26 mouse cellular contexts compared by ENCODE assay signal in genomic region chr19:55854389-55854788, GRCm38 (mm10).
DNase-seq lines count a peak whose midpoint lies in the region; ATAC-seq and TF ChIP-seq lines count a peak whose summit lies in the region.
"Had no signal": no experiment of that assay in that cellular context is flagged by ENCODE, and none has a peak within 500 bp of the region (broad histone marks: within the 10 kb centered on the region; RNA-seq: fewer than 3 reads in every experiment).

No protein-coding gene starts in this region.

- peak; percentile 56 for DNase-seq in MEL (ENCODE audit: low read depth, low spot score)
- no peak for DNase-seq in layer of hippocampus, adult 8-10 months (ENCODE audit: low spot score in 2 of 2)
- DNase-seq in testis, postnatal 10 days (ENCODE audit: low spot score): no peak
- DNase-seq: adrenal gland, adult 2 months; adrenal gland, postnatal 10 days; adrenal gland, postnatal 25 days; B cell, adult 2 months; cerebellum, adult 11 months; cerebellum, adult 18-20 months; cerebellum, adult 8-10 months; cerebellum, adult 9-11 months; cerebellum, postnatal 14 days; cerebellum, postnatal 36 days; embryo, embryonic 11 days had no signal

- H3K4me2 ChIP-seq in forebrain, embryonic 15.5 days (replicated peaks): no peak overlapping the region
- no peak overlapping the region for H3K4me2 ChIP-seq in forebrain, embryonic 13.5 days
- H3K4me2 ChIP-seq in intestine, embryonic 15.5 days (replicated peaks): no peak overlapping the region
- no peak overlapping the region for H3K4me2 ChIP-seq in intestine, postnatal 0 days (replicated peaks; ENCODE audit: low read depth)
- peak overlapping the region; percentile 20; the same call in 1 of the 2 replicates for H3K4me2 ChIP-seq in neural tube, embryonic 15.5 days
- H3K4me2 ChIP-seq: embryonic facial prominence, embryonic 13.5 days; embryonic facial prominence, embryonic 15.5 days had no signal

- TF ChIP-seq POLR2A in MEL (IDR thresholded peaks at IDR 0.05; ENCODE audit: control insufficient read depth in 1 of 2, insufficient read depth in 1 of 2, low read depth in 1 of 2, low read length in 2 of 2, poor library complexity in 1 of 2): no peak

- no peaks in the 10 kb centered on the region for H3K79me2 ChIP-seq in MEL (ENCODE audit: control insufficient read depth, insufficient read depth, low read length, poor library complexity)

- no peaks in the 10 kb centered on the region for H3K36me3 ChIP-seq in forebrain, embryonic 15.5 days
- H3K36me3 ChIP-seq in forebrain, embryonic 13.5 days (ENCODE audit: poor library complexity, severe bottlenecking): no peaks in the 10 kb centered on the region
- H3K36me3 ChIP-seq in intestine, embryonic 15.5 days: no peaks in the 10 kb centered on the region
- H3K36me3 ChIP-seq in intestine, postnatal 0 days (ENCODE audit: control insufficient read depth, insufficient read depth): no peaks in the 10 kb centered on the region
- H3K36me3 ChIP-seq in MEL (ENCODE audit: control insufficient read depth in 1 of 2, insufficient read depth in 2 of 2, low read length in 2 of 2): peaks cover 0 to 9% of the 10 kb centered on the region in 2 experiments; a peak in 2 of 4 replicates
- H3K36me3 ChIP-seq in neural tube, embryonic 15.5 days: no peaks in the 10 kb centered on the region
- H3K36me3 ChIP-seq: embryonic facial prominence, embryonic 15.5 days; G1E had no signal

- no peak for TF ChIP-seq CTCF in intestine, postnatal 0 days (IDR thresholded peaks at IDR 0.05; ENCODE audit: low read depth)
- TF ChIP-seq CTCF in MEL (IDR thresholded peaks at IDR 0.05 in 2 of 3, conservative IDR thresholded peaks at IDR 0.05 in 1 of 3; ENCODE audit: control insufficient read depth in 1 of 3, insufficient read depth in 1 of 3, low read depth in 2 of 3, low read length in 3 of 3, poor library complexity in 1 of 3, severe bottlenecking in 1 of 3): no peak

- no peak overlapping the region for H3K4me3 ChIP-seq in forebrain, embryonic 15.5 days
- H3K4me3 ChIP-seq in forebrain, embryonic 13.5 days: no peak overlapping the region
- H3K4me3 ChIP-seq in intestine, embryonic 15.5 days (replicated peaks): no peak overlapping the region
- H3K4me3 ChIP-seq in intestine, postnatal 0 days (ENCODE audit: low read depth, low read length): no peak overlapping the region
- peak overlapping the region in 1 of 2 experiments; percentile 17; a peak in 2 of 4 replicates for H3K4me3 ChIP-seq in MEL (ENCODE audit: control insufficient read depth in 1 of 2, insufficient read depth in 1 of 2, low read depth in 2 of 2, low read length in 2 of 2)
- H3K4me3 ChIP-seq in neural tube, embryonic 15.5 days (replicated peaks): no peak overlapping the region
- H3K4me3 ChIP-seq: embryonic facial prominence, embryonic 13.5 days; embryonic facial prominence, embryonic 15.5 days; erythroblast, embryonic 14.5 days; forebrain, embryonic 10.5 days had no signal

- H3K4me1 ChIP-seq in forebrain, embryonic 15.5 days: peaks cover 23% of the 10 kb centered on the region
- peaks cover 30% of the 10 kb centered on the region for H3K4me1 ChIP-seq in forebrain, embryonic 13.5 days
- peaks cover 29% of the 10 kb centered on the region for H3K4me1 ChIP-seq in intestine, embryonic 15.5 days (replicated peaks)
- peaks cover 25% of the 10 kb centered on the region for H3K4me1 ChIP-seq in intestine, postnatal 0 days (replicated peaks; ENCODE audit: control insufficient read depth, insufficient read depth, low read length)
- H3K4me1 ChIP-seq in MEL (ENCODE audit: control insufficient read depth in 1 of 2, insufficient read depth in 2 of 2, low read length in 2 of 2): peaks cover 21 to 24% of the 10 kb centered on the region in 2 experiments
- peaks cover 27% of the 10 kb centered on the region for H3K4me1 ChIP-seq in neural tube, embryonic 15.5 days

- peak in 1 of 2 experiments; percentile 26; a peak in 2 of 4 replicates for TF ChIP-seq EP300 in MEL (IDR thresholded peaks at IDR 0.05; ENCODE audit: low read depth in 1 of 2, low read length in 2 of 2)

- no peak for TF ChIP-seq RAD21 in MEL (IDR thresholded peaks at IDR 0.05; ENCODE audit: low read depth, low read length)

- 0 out of 2 replicates have a peak overlapping the region, but pooled peaks have one; percentile 21 for H3K27ac ChIP-seq in forebrain, embryonic 15.5 days (replicated peaks)
- no peak overlapping the region for H3K27ac ChIP-seq in forebrain, embryonic 13.5 days
- 0 out of 2 replicates have a peak overlapping the region, but pooled peaks have one; percentile 1 for H3K27ac ChIP-seq in intestine, embryonic 15.5 days
- no peak overlapping the region for H3K27ac ChIP-seq in intestine, postnatal 0 days (ENCODE audit: low read depth, low read length)
- H3K27ac ChIP-seq in MEL (ENCODE audit: control insufficient read depth, low read depth, low read length): no peak overlapping the region
- H3K27ac ChIP-seq in neural tube, embryonic 15.5 days (replicated peaks): no peak overlapping the region
- H3K27ac ChIP-seq: embryonic facial prominence, embryonic 13.5 days; embryonic facial prominence, embryonic 15.5 days; forebrain, embryonic 10.5 days had no signal

- 77% methylated on average over 10 of the region's 10 CpGs for WGBS in forebrain, embryonic 15.5 days
- WGBS in forebrain, embryonic 13.5 days: 75% methylated on average over 10 of the region's 10 CpGs
- 78% methylated on average over 10 of the region's 10 CpGs for WGBS in intestine, embryonic 15.5 days
- 64% methylated on average over 10 of the region's 10 CpGs for WGBS in intestine, postnatal 0 days
- 34% methylated on average over 10 of the region's 10 CpGs for WGBS in neural tube, embryonic 15.5 days

- no peaks in the 10 kb centered on the region for H3K9me3 ChIP-seq in forebrain, embryonic 15.5 days
- H3K9me3 ChIP-seq in forebrain, embryonic 13.5 days (replicated peaks): no peaks in the 10 kb centered on the region
- H3K9me3 ChIP-seq in intestine, embryonic 15.5 days: no peaks in the 10 kb centered on the region
- H3K9me3 ChIP-seq in intestine, postnatal 0 days (ENCODE audit: control insufficient read depth): no peaks in the 10 kb centered on the region
- no peaks in the 10 kb centered on the region for H3K9me3 ChIP-seq in MEL (replicated peaks; ENCODE audit: insufficient read depth, low read length)
- no peaks in the 10 kb centered on the region for H3K9me3 ChIP-seq in neural tube, embryonic 15.5 days (replicated peaks)
- H3K9me3 ChIP-seq: embryonic facial prominence, embryonic 13.5 days; embryonic facial prominence, embryonic 15.5 days; forebrain, embryonic 10.5 days; G1E had no signal

- no peaks in the 10 kb centered on the region for H3K27me3 ChIP-seq in forebrain, embryonic 15.5 days
- no peaks in the 10 kb centered on the region for H3K27me3 ChIP-seq in forebrain, embryonic 13.5 days
- H3K27me3 ChIP-seq in intestine, embryonic 15.5 days (replicated peaks): no peaks in the 10 kb centered on the region
- H3K27me3 ChIP-seq in intestine, postnatal 0 days (replicated peaks; ENCODE audit: control insufficient read depth, insufficient read depth, low read length): no peaks in the 10 kb centered on the region
- no peaks in the 10 kb centered on the region for H3K27me3 ChIP-seq in MEL (ENCODE audit: control insufficient read depth in 1 of 2, insufficient read depth in 2 of 2, low read length in 2 of 2)
- no peaks in the 10 kb centered on the region for H3K27me3 ChIP-seq in neural tube, embryonic 15.5 days (replicated peaks)
- H3K27me3 ChIP-seq: embryonic facial prominence, embryonic 13.5 days; embryonic facial prominence, embryonic 15.5 days had no signal

- no peak overlapping the region for H3K9ac ChIP-seq in forebrain, embryonic 15.5 days (replicated peaks)
- H3K9ac ChIP-seq in forebrain, embryonic 13.5 days: no peak overlapping the region; the same call in 1 of the 2 replicates
- H3K9ac ChIP-seq in intestine, embryonic 15.5 days: no peak overlapping the region
- H3K9ac ChIP-seq in intestine, postnatal 0 days (ENCODE audit: low read depth, low read length): no peak overlapping the region
- H3K9ac ChIP-seq in MEL (ENCODE audit: control insufficient read depth, low read depth, low read length, poor library complexity, severe bottlenecking): no peak overlapping the region
- H3K9ac ChIP-seq in neural tube, embryonic 15.5 days (replicated peaks): no peak overlapping the region
- H3K9ac ChIP-seq: embryonic facial prominence, embryonic 13.5 days; embryonic facial prominence, embryonic 15.5 days had no signal

- ATAC-seq in forebrain, embryonic 15.5 days (replicated peaks): no peak
- ATAC-seq in forebrain, embryonic 13.5 days: no peak
- ATAC-seq in intestine, embryonic 15.5 days: no peak
- no peak for ATAC-seq in intestine, postnatal 0 days
- no peak for ATAC-seq in neural tube, embryonic 15.5 days (ENCODE audit: low FRiP score)
- ATAC-seq: CD4-positive, CD25-positive, alpha-beta regulatory T cell, adult 4 months; forebrain, embryonic 14.5 days had no signal

TF ChIP-seq in MEL, 35 proteins besides CTCF, POLR2A, EP300 and RAD21:
- TF ChIP-seq BHLHE40 (IDR thresholded peaks at IDR 0.05; ENCODE audit: borderline replicate concordance, low read depth, low read length) (0 out of 2 replicates have a peak, but pooled peaks have one; percentile 53), TBP (IDR thresholded peaks at IDR 0.05; ENCODE audit: low read depth, low read length) (no peak), NRF1 (IDR thresholded peaks at IDR 0.05; ENCODE audit: insufficient read depth, low read depth, low read length, poor library complexity, severe bottlenecking) (peak; percentile 63), ETS1 (IDR thresholded peaks at IDR 0.05; ENCODE audit: low read depth, low read length) (peak; percentile 73; the same call in 1 of the 2 replicates), SIN3A (IDR thresholded peaks at IDR 0.05; ENCODE audit: low read length) (no peak), RCOR1 (IDR thresholded peaks at IDR 0.05; ENCODE audit: low read depth, low read length) (peak; percentile 61; the same call in 1 of the 2 replicates), MYC (IDR thresholded peaks at IDR 0.05; ENCODE audit: low read depth, low read length) (0 out of 2 replicates have a peak, but pooled peaks have one; percentile 22), TCF12 (IDR thresholded peaks at IDR 0.05; ENCODE audit: low read depth, low read length) (peak; percentile 48), GATA1 (IDR thresholded peaks at IDR 0.05; ENCODE audit: low read depth, low read length) (peak; percentile 42; the same call in 1 of the 2 replicates), CHD1 (IDR thresholded peaks at IDR 0.05; ENCODE audit: low read depth, low read length) (no peak), USF1 (IDR thresholded peaks at IDR 0.05; ENCODE audit: low read depth, low read length) (no peak), MAZ (IDR thresholded peaks at IDR 0.05; ENCODE audit: low read depth, low read length) (peak; percentile 62)

Comparison
In these comparisons a context has a peak if more than half of its experiments do, and no peak if none do; other contexts are left out.
1. H3K27ac ChIP-seq: peak in forebrain, embryonic 15.5 days (single experiment) and intestine, embryonic 15.5 days (single experiment); none in forebrain, embryonic 13.5 days (single experiment), intestine, postnatal 0 days (single experiment), MEL (single experiment) and neural tube, embryonic 15.5 days (single experiment).